Mouse (Mus musculus): ENCODE data around the gene Tenm4.

GRCm38 (mm10) chr7:96447806-96448397 is 276.9 kb downstream of the Tenm4 start:
- TF ChIP-seq POLR2A (IDR thresholded peaks at IDR 0.05; ENCODE audit: control insufficient read depth in 1 of 2, insufficient read depth in 1 of 2, low read depth in 1 of 2, low read length in 2 of 2, poor library complexity in 1 of 2) (no peak), NELFE (IDR thresholded peaks at IDR 0.05; ENCODE audit: low read depth, low read length) (no peak), E2F4 (IDR thresholded peaks at IDR 0.05; ENCODE audit: borderline replicate concordance, low read depth, low read length) (no peak), CTCF (IDR thresholded peaks at IDR 0.05 in 2 of 3, conservative IDR thresholded peaks at IDR 0.05 in 1 of 3; ENCODE audit: control insufficient read depth in 1 of 3, insufficient read depth in 1 of 3, low read depth in 2 of 3, low read length in 3 of 3, poor library complexity in 1 of 3, severe bottlenecking in 1 of 3) (no peak), ZNF384 (IDR thresholded peaks at IDR 0.05; ENCODE audit: low read depth, low read length) (no peak), MAZ (IDR thresholded peaks at IDR 0.05; ENCODE audit: low read depth, low read length) (no peak), EP300 (IDR thresholded peaks at IDR 0.05; ENCODE audit: low read depth in 1 of 2, low read length in 2 of 2) (no peak)
